Mouse (Mus musculus): ENCODE results near the gene Ube2g2.

Ube2g2 gene

GRCm38 (mm10) chr10:77622055-77622988 lies at the start of gene Ube2g2:
Gene Ube2g2 (plus strand): TSS chr10:77622275.
- DNase-seq (ENCODE audit: low spot score) = peak; percentile 91

DNA sequence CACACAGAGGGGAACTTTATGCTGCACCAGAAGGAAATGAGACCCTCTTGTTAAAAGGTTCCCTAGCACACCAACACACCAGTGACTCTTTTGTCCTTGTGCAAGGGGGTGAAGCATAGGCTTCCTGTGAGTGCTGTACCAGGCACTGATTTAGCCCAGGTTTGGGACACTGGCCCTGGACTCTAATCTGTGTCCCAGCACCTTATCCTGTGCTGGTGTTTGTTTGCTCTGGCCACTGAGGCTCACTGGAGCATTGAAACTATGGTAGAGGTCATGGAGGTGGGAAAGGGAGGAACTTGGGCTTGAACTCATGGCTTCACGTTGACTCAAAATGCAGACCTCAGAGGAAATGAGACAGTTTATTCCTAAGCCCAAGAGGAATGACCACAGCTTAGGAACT lies 48.9 kb upstream of the Ube2g2 start:
- DNase-seq (ENCODE audit: low spot score) = no peak

DNA sequence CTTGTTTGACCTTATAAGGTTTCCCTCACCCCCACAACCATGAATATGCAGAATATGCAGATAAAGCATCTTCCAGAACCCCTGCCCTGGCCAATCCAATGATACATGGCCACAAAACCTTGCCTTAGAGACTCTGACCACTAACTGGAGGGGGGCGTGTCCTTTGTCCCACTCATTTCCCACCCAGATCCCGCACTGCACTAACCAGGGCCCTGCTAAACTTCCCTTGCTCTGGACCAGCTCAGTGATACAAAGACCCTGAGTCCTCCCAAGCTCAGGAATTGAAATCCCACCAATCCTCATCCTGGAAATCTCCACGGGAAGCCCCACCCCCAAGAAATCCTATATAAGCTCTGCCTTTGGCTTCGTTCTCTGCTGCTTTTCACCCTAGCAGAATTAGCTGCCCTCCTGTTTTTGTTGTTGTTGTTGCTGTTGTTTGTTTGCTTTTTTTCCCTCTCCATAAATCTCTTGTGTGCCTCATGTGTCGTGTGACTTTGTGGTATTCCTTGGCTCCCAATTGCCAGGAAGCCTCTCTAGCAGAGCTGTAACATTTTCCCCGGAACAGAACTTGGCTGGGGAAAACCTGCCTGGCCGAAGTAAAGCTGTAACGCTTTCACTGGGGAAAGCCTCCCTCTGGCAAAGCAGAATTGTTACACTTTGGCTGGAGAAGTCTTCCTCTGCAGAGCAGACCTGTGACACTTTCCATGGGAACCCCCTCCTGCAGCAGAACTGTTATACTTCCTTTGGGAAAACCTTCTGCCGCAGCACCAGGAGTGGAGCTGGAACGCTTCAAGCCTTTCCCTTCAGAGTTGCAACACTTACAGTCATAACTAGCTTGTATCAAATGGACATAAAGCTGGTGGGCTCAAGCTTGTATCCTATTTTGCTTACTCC lies 41.8 kb upstream of the Ube2g2 start:
- DNase-seq (ENCODE audit: low spot score) = peak; percentile 62

GRCm38 (mm10) chr10:77581023-77581407 lies 41.1 kb upstream of the Ube2g2 start:
- no peak for DNase-seq (ENCODE audit: low spot score)

DNA sequence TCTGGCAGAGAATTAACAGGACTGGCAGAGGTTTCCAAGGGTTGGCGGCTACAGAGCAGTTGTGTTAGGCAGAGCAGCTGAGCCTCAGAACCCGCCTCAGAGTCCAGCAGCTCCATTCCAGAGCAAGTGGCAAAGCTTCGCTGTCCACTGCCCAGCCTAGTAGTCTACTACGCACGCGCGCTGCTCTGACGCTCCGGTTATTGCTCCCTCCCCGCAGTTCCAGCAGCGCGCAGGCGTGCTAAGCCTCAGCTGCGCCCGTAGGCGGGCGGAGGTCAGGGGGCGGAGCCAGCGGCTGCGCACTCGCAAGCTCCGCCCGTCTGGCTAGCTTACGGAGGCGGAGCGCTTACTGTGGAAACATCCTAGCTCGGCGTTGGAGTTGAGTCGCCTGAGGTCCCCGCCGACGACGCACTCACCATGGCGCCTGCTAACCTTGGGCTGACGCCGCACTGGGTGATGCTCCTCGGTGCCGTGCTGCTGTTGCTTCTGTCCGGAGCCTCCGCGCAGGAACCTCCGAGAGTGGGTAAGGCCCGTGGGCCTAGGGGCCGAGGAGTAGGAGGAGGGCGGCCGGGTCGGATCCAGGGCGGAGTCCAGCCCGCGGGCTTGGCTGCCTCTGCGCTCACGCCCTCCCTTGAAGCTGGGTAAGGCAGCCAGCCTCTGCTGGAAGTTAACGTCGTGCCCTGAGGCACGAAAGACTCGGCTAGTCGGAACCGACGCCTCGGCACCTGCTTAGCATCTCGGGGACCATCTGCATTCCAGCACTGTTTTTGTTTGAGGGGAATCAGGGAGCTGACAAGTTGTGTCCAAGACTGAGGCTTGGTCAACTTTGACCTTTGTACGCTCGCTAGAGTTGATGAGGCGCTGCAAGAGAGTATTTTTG lies 40.4 kb upstream of the Ube2g2 start, which contains the start of gene Pttg1ip:
TSS of gene Pttg1ip (plus strand) at position 313 of the 877 bp plus-strand sequence.
- peak; percentile 96 for DNase-seq (ENCODE audit: low spot score)

GRCm38 (mm10) chr10:77582285-77582618 lies 39.8 kb upstream of the Ube2g2 start:
- DNase-seq (ENCODE audit: low spot score) = no peak

DNA sequence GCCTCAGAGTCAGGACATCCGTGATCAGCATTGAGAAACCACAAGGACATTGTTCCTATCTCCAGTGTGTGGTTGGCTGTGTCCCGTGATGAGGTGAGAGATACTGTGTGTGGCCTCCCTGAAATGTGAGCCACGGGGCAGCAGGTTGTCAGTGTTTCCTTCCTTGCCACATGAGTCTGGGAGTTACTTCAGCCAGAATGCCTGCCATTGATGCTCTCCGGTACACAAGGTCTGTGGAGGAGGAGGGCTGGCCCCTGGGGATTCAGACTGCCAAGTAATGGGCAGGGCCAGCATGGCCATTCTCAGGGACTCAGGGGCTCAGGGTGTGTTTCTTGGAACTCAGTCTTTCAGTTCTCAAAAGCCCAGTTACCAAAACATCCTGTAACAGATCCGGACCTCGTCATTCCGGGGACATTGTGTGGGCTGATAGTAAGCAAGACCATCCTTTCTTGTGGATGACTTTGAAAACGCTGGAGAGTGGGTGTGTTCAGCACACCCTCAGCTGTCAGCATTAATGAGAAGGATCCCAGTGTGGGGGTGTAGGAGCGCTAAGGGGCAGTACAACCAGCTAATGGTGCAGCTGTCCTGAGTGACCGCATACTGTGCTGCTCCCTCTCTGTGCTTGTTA lies 38.2 kb upstream of the Ube2g2 start:
- DNase-seq (ENCODE audit: low spot score) = peak; percentile 39

DNA sequence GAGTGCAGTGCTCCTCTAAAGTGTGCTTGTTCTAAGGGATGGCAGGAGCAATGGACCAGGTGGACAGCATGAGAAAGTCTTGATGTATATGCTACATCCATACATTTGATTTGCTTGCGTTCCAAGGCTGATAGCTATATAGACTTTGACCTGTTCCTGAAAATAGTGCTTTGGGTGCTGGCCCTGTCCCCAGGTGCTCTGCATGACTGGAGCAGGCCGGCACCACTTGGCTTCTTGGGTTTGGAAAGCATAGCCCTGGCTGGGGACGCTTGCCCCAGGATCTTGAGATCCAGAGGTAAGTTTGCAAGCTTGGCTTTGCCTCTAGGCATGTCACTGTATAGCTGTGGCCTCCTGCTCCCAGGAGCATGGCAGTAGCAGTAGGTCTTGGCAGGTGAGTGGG lies 35.4 kb upstream of the Ube2g2 start:
- DNase-seq (ENCODE audit: low spot score) = no peak

DNA sequence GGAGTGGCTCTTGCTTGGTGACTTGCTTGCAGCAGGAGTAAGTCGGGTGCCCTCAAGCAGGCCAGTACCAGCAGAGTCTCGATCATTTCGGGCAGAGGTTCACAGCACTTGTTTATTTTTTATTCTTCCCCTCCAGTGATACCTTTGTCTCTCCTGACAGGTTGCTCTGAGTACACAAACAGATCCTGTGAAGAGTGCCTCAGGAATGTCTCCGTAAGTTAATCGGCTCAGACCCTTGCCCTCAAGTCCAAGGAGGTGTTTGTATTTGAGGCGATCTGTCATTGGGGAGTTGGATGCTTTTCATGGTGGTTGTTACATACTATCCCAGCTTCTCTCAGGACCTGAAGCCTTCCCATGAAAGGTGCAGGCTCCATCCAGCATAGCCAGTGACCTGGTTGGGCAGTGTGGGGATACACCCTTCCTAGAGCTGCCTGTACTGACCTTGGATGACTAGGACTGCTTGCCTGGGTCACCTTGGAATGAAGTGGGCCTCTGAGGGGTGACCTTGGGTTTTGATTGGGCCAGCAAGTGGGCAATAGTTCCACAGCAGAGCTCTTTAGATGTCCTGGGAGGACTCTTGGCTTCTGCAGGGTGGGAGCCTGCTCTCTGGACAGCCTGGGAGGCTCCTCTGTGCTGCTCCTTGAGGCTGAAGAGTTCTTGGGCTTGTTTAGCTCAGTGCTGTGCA lies 34.8 kb upstream of the Ube2g2 start:
- DNase-seq (ENCODE audit: low spot score) = no peak

DNA sequence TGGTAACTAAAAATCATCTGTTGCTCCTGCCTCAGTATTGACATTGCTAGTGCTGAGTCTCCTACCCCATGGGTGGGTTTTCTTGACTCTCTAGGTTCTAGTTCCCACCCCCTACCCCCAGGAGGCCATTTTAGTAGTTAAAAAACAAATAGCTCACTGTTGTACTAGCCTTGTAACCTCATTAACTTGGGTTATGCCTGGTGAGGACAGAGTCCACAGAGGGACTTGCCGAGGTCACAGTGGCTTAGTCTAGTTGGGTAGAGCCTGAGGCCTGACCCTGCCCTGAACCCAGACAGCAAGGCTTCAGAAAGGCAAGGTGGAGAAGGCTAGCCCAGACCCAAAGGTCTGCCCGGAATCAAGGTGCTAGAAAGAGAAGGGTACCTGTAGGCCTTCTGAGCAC lies 34.0 kb upstream of the Ube2g2 start:
- no peak for DNase-seq (ENCODE audit: low spot score)

DNA sequence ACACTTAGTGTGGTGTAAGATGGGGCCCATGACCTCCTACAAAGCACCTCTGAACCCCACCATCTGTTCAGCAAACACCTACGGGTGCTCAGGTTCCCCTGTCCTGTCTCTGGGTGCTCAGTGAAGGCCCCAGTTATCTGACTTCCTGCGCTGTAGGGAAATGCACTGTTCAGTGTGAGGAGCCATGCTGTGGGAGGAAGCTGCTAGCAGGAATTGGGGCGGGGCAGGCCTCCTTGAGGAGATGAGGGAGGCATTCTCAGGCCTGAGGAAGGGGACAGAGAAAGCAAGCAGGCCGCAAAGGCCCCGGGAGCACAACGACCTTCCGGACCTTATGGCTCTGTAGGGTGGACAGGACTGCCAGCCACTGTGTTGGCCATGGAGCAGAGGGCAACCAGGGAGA lies 33.0 kb upstream of the Ube2g2 start:
- no peak for DNase-seq (ENCODE audit: low spot score)

DNA sequence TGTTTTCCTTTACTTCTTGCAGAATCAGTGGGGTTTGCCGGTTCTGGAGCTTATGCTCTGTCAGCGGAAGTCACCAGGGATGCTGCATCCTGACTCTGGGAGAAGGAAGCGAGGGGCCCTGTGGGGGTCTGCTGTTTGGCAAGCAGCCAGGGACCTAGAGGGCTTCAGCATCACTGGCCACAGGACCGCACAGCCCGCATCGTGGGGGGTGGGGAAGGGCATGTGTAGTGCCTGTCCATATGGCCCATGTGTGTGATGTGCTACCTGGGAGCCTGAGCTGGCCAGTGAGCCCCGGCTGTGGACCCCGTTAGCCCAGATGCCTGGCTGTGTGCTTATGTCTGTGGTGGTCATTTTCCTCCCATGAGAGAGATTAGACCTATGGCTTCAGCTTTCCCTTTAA lies 32.3 kb upstream of the Ube2g2 start:
- DNase-seq (ENCODE audit: low spot score) = no peak

DNA sequence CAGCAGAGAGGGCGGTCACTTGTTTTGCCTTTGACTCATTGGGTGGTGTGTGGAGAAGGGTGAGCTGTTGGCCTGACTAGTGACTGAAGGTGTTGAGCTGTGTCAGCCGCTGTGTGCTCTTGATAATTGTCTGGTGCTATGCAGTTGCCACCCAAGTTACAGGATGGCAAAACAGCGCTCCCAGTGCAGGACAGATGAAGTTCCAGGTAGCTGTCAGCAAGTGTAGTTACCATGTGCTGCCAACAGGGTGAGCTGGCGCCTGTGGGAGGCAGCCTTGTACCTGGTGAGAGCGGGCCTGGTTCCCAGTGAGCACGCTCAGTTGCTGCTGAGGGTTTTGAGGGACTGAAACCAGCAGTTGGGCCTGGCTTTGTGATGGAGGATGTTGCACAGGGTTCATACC lies 31.3 kb upstream of the Ube2g2 start:
- DNase-seq (ENCODE audit: low spot score) = no peak

- no peak for DNase-seq (ENCODE audit: low spot score)
Observed at GRCm38 (mm10) chr10:77591546-77591945, 30.5 kb upstream of the Ube2g2 start.

DNA sequence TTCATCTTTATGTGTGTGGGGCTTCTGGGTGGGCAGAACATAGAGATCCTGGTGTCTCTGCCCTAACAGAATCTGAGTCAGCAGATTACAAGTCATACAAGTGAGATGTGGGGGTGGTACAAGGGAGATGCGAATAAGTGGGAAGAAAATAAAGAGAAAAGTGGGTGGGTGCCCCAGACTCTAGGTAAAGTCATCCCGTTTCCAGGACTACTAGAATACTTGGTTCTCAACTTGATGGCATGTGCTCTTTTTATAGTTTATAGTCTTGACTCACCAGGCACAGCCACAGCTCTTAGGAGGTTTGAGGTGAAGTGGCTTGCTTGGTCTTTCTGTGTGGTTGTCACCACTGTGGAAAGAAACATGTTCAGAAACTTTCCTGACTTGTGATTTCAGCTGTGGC lies 26.0 kb upstream of the Ube2g2 start:
- no peak for DNase-seq (ENCODE audit: low spot score)

GRCm38 (mm10) chr10:77603021-77603420 lies 19.1 kb upstream of the Ube2g2 start:
- no peak for DNase-seq (ENCODE audit: low spot score)

DNA sequence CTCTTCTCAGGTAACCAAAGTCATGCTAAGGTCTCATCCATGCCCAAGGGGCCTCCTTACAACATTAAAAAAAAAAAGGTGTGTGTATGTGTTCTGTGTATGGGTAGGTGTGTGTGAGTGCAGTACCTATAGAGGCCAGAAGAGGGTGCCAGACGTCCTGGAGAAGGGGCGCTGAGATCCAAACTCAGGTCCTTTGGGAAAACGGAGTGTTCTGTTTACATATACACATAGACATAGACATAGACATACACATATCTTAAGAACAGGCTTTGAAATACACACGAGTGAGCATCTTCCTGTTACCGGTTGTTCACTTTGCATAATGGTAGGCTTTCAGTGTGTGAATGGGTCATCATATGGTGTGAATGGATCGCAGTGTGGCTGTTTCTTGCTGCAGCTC lies 18.0 kb upstream of the Ube2g2 start:
- DNase-seq (ENCODE audit: low spot score) = no peak

GRCm38 (mm10) chr10:77604958-77605357 lies 17.1 kb upstream of the Ube2g2 start:
- DNase-seq (ENCODE audit: low spot score) = no peak

DNA sequence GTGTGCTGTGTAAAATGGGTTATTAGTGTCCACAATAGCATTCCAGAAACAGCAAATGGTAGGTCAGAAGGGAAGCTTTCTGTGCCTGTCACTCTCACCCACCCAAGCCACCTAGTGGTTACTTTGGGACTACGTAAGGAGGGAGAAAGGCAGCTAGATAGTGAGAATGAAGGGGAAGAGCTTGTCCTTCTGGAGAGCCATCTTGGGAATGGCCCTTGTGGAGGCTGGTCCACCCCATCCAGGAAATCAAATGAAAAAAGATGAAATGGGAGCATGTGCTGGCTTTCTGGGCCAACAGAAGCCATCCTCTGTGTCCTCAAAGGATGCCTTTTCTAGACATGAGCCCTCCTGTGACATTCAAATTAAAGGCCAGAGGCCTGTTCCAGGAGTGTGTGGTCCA lies 16.7 kb upstream of the Ube2g2 start:
- no peak for DNase-seq (ENCODE audit: low spot score)

- peak; percentile 97 for DNase-seq (ENCODE audit: low spot score)
Observed at GRCm38 (mm10) chr10:77605908-77606826, 15.9 kb upstream of the Ube2g2 start, which contains the start of the genes Sumo3 and Gm49325. Gene Sumo3 (plus strand): TSS chr10:77606097. Gene Gm49325 (plus strand): TSS chr10:77606197.
